Mouse (Mus musculus): ENCODE results near the gene Agpat2. TPM values are rescaled to one million over a fixed set of nuclear protein-coding genes. Genes with fewer than 3 reads are reported as not detected.
A peak's percentile ranks its signal among the peaks of the same experiment; 100 is the strongest.

Gene Agpat2
- total and polyA plus RNA-seq, 2 experiments from 2014 or later: 5.0 to 6.4 TPM

GRCm38 (mm10) chr2:26608781-26609180, 4.6 kb upstream of the Agpat2 start:
- Histone ChIP-seq H3K27me3 (ENCODE audit: insufficient read depth, low read length) (peaks cover under 1% of the 10 kb centered on the region; the same call in 1 of the 2 replicates), H3K36me3 (ENCODE audit: insufficient read depth, low read length) (no peaks in the 10 kb centered on the region), H3K4me3 (ENCODE audit: low read depth, low read length) (no peak overlapping the region), H3K4me2 (ENCODE audit: low read depth, low read length, poor library complexity, severe bottlenecking) (no peak overlapping the region), H3K4me1 (ENCODE audit: insufficient read depth, low read length) (peaks cover 4% of the 10 kb centered on the region; the same call in 1 of the 2 replicates), H3K9me3 (ENCODE audit: low read length) (no peaks in the 10 kb centered on the region), H3K9ac (replicated peaks; ENCODE audit: low read length, poor library complexity, severe bottlenecking) (no peak overlapping the region), H3K27ac (ENCODE audit: low read depth, low read length) (no peak overlapping the region)
- no peak for TF ChIP-seq CTCF (IDR thresholded peaks at IDR 0.05)
- ATAC-seq (ENCODE audit: low FRiP score) (no peak), DNase-seq (ENCODE audit: low spot score) (no peak)

GRCm38 (mm10) chr2:26607056-26607910, 3.1 kb upstream of the Agpat2 start:
- ATAC-seq (ENCODE audit: low FRiP score): no peak
- Histone ChIP-seq H3K4me3 (ENCODE audit: low read depth, low read length) (no peak overlapping the region), H3K27me3 (ENCODE audit: insufficient read depth, low read length) (peaks cover 8% of the 10 kb centered on the region; the same call in 1 of the 2 replicates), H3K4me2 (ENCODE audit: low read depth, low read length, poor library complexity, severe bottlenecking) (no peak overlapping the region), H3K36me3 (ENCODE audit: insufficient read depth, low read length) (no peaks in the 10 kb centered on the region), H3K9ac (replicated peaks; ENCODE audit: low read length, poor library complexity, severe bottlenecking) (no peak overlapping the region), H3K9me3 (ENCODE audit: low read length) (no peaks in the 10 kb centered on the region), H3K4me1 (ENCODE audit: insufficient read depth, low read length) (peaks cover 4% of the 10 kb centered on the region; the same call in 1 of the 2 replicates), H3K27ac (ENCODE audit: low read depth, low read length) (no peak overlapping the region)
- DNase-seq (ENCODE audit: low spot score): peak; percentile 10
- TF ChIP-seq CTCF (IDR thresholded peaks at IDR 0.05): no peak
- WGBS: 52% methylated on average over 6 of the region's 6 CpGs

GRCm38 (mm10) chr2:26606579-26606978, 2.4 kb upstream of the Agpat2 start:
- no peak for ATAC-seq (ENCODE audit: low FRiP score)
- no peak overlapping the region for H3K27ac ChIP-seq (ENCODE audit: low read depth, low read length)
- 85% methylated on average over 3 of the region's 3 CpGs for WGBS
- peaks cover 4% of the 10 kb centered on the region; the same call in 1 of the 2 replicates for H3K4me1 ChIP-seq (ENCODE audit: insufficient read depth, low read length)
- H3K27me3 ChIP-seq (ENCODE audit: insufficient read depth, low read length): peaks cover 8% of the 10 kb centered on the region; the same call in 1 of the 2 replicates
- no peaks in the 10 kb centered on the region for H3K36me3 ChIP-seq (ENCODE audit: insufficient read depth, low read length)
- H3K4me3 ChIP-seq (ENCODE audit: low read depth, low read length): no peak overlapping the region
- TF ChIP-seq CTCF (IDR thresholded peaks at IDR 0.05): no peak
- DNase-seq (ENCODE audit: low spot score): no peak
- H3K9me3 ChIP-seq (ENCODE audit: low read length): no peaks in the 10 kb centered on the region
- no peak overlapping the region for H3K4me2 ChIP-seq (ENCODE audit: low read depth, low read length, poor library complexity, severe bottlenecking)
- no peak overlapping the region for H3K9ac ChIP-seq (replicated peaks; ENCODE audit: low read length, poor library complexity, severe bottlenecking)

GRCm38 (mm10) chr2:26605331-26605730, 1.1 kb upstream of the Agpat2 start:
- H3K4me3 ChIP-seq (ENCODE audit: low read depth, low read length): no peak overlapping the region
- DNase-seq (ENCODE audit: low spot score) (no peak), ATAC-seq (ENCODE audit: low FRiP score) (no peak)
- H3K9ac ChIP-seq (replicated peaks; ENCODE audit: low read length, poor library complexity, severe bottlenecking): no peak overlapping the region
- no peak for TF ChIP-seq CTCF (IDR thresholded peaks at IDR 0.05)
- no peak overlapping the region for H3K27ac ChIP-seq (ENCODE audit: low read depth, low read length)
- H3K4me2 ChIP-seq (ENCODE audit: low read depth, low read length, poor library complexity, severe bottlenecking): no peak overlapping the region
- H3K27me3 ChIP-seq (ENCODE audit: insufficient read depth, low read length): peaks cover 8% of the 10 kb centered on the region; the same call in 1 of the 2 replicates
- H3K9me3 ChIP-seq (ENCODE audit: low read length): no peaks in the 10 kb centered on the region
- H3K4me1 ChIP-seq (ENCODE audit: insufficient read depth, low read length): peaks cover 4% of the 10 kb centered on the region; the same call in 1 of the 2 replicates
- 86% methylated on average over 8 of the region's 8 CpGs for WGBS
- no peaks in the 10 kb centered on the region for H3K36me3 ChIP-seq (ENCODE audit: insufficient read depth, low read length)

- WGBS: 32% methylated on average over 6 of the region's 6 CpGs
- H3K27me3 ChIP-seq (ENCODE audit: insufficient read depth, low read length): peaks cover 8% of the 10 kb centered on the region; the same call in 1 of the 2 replicates
- ATAC-seq (ENCODE audit: low FRiP score) (no peak), DNase-seq (ENCODE audit: low spot score) (no peak)
- H3K4me1 ChIP-seq (ENCODE audit: insufficient read depth, low read length): peaks cover 4% of the 10 kb centered on the region; the same call in 1 of the 2 replicates
- H3K36me3 ChIP-seq (ENCODE audit: insufficient read depth, low read length): no peaks in the 10 kb centered on the region
- no peak for TF ChIP-seq CTCF (IDR thresholded peaks at IDR 0.05)
- H3K9ac ChIP-seq (replicated peaks; ENCODE audit: low read length, poor library complexity, severe bottlenecking): peak overlapping the region; percentile 66
- H3K9me3 ChIP-seq (ENCODE audit: low read length): no peaks in the 10 kb centered on the region
- H3K4me3 ChIP-seq (ENCODE audit: low read depth, low read length): peak overlapping the region; percentile 49
- H3K27ac ChIP-seq (ENCODE audit: low read depth, low read length): no peak overlapping the region
- peak overlapping the region; percentile 79 for H3K4me2 ChIP-seq (ENCODE audit: low read depth, low read length, poor library complexity, severe bottlenecking)
Observed at GRCm38 (mm10) chr2:26603159-26603558, 1.1 kb downstream of the Agpat2 start.

GRCm38 (mm10) chr2:26602631-26603030, 1.6 kb downstream of the Agpat2 start:
- no peak for DNase-seq (ENCODE audit: low spot score)
- no peak overlapping the region for H3K9ac ChIP-seq (replicated peaks; ENCODE audit: low read length, poor library complexity, severe bottlenecking)
- H3K27me3 ChIP-seq (ENCODE audit: insufficient read depth, low read length): peaks cover 8% of the 10 kb centered on the region; the same call in 1 of the 2 replicates
- no peak for TF ChIP-seq CTCF (IDR thresholded peaks at IDR 0.05)
- no peak overlapping the region for H3K4me2 ChIP-seq (ENCODE audit: low read depth, low read length, poor library complexity, severe bottlenecking)
- H3K9me3 ChIP-seq (ENCODE audit: low read length): no peaks in the 10 kb centered on the region
- H3K4me3 ChIP-seq (ENCODE audit: low read depth, low read length): no peak overlapping the region
- H3K4me1 ChIP-seq (ENCODE audit: insufficient read depth, low read length): peaks cover 4% of the 10 kb centered on the region; the same call in 1 of the 2 replicates
- no peaks in the 10 kb centered on the region for H3K36me3 ChIP-seq (ENCODE audit: insufficient read depth, low read length)
- H3K27ac ChIP-seq (ENCODE audit: low read depth, low read length): no peak overlapping the region
- WGBS: 83% methylated on average over 5 of the region's 5 CpGs
- ATAC-seq (ENCODE audit: low FRiP score): no peak

Data from midbrain, postnatal 0 days (tissue).